Comparison of ENCODE assay signal across 1 mouse cellular context in the genomic region with DNA sequence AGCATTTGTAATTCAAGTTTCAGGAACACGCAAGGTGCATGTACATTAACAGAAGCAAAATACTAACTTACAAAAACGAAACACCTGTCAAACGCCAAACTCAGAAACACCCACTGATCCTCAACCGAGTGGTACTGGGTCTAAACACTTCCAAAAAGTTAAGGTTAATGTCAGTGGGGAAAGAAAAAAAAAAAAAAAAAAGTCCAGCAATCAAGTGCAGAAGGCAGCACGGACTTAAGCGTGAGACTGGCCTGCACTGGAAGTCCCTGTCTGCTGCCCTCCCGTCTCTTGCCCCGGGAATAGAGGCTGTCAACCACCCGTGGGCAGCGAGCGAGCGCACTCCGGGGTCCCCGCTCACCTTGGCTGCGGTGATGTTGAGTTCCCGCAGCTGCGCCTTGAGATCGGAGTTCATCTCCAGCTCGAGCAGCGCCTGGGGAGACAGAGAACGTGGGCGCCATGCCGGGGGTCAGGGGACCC.
TF ChIP-seq lines count a peak whose summit lies in the region.

No protein-coding gene starts in this region.

TF ChIP-seq in MEL, 35 proteins besides CTCF, POLR2A, EP300 and RAD21 (continued from another document):
- no peak for TF ChIP-seq RCOR1 (IDR thresholded peaks at IDR 0.05; ENCODE audit: low read depth, low read length)
- no peak for TF ChIP-seq ZNF384 (IDR thresholded peaks at IDR 0.05; ENCODE audit: low read depth, low read length)
- TF ChIP-seq MEF2A (IDR thresholded peaks at IDR 0.05; ENCODE audit: extremely low read depth, insufficient replicate concordance, low read depth, low read length, poor library complexity, severe bottlenecking) = no peak
- no peak for TF ChIP-seq USF1 (IDR thresholded peaks at IDR 0.05; ENCODE audit: low read depth, low read length)
- TF ChIP-seq POLR2AphosphoS2 (IDR thresholded peaks at IDR 0.05; ENCODE audit: low read length) = no peak
